Mouse (Mus musculus) neural tube, postnatal 0 days (tissue): ENCODE results near the gene Get4. TPM values are rescaled to one million over a fixed set of nuclear protein-coding genes. Genes with fewer than 3 reads are reported as not detected.

Source experiments
- polyA plus RNA-seq: library from polyadenylated mRNA; unstranded; fragments of >200 nt; fragmentation: Nextera tagmentation; extraction: Ambion mirVana; gene quantifications from 2 replicates; pipeline ENCODE4 v1.2.1, GENCODE M21; 2015

Get4 gene
- 131 and 137 TPM in 2 replicates for polyA plus RNA-seq

DNA sequence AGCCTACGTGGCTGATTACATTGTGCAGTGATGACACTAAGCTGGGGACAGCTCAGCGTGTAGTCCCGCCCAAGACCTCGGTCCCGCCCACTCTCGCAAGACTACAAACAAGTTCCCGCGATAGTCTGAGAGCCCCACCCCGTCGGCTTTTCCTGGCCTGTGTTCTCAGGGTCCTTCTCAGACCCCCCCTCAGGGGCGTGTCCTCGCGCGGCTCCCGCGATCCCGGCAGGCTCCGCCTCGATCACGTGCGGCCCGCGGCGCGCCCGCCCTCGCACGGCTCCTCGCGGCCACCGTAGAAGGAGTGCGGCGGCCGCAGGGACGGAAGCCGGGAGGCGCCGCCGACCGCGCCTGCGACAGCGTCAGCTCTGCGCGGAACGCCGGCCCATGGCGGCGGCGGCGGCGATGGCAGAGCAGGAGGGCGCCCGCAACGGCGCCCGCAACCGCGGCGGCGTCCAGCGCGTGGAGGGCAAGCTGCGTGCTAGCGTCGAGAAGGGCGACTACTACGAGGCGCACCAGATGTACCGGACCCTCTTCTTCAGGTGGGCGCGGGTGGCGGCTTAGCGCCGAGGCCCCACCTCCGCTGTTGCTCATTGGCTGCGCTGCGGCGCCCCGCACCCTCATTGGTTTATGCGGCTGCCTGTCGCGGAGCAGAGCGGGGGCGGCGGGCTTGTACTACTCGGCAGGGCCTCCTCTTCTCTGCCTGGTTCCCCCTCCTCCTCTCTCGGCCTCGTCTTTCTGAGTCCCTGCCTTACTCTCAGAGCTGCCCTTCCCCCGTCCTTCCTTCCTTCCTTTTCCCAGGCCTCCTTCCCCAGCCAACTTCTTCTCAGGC is at the start of gene Get4:
TSS of gene Get4 (plus strand) at position 244 of the 829 bp plus-strand sequence.

Other genes starting within 250 kb of the Get4 start
- 331 and 348 TPM in 2 replicates for gene Prkar1b, start 102.3 kb upstream of the Get4 start, polyA plus RNA-seq
- gene Dnaaf5, start 102.1 kb upstream of the Get4 start, polyA plus RNA-seq = 2.4 and 3.0 TPM in 2 replicates
- gene Sun1, start 51.7 kb upstream of the Get4 start, polyA plus RNA-seq = 31.2 and 34.3 TPM in 2 replicates
- 156 TPM in 2 replicates for gene Adap1, start 73.3 kb downstream of the Get4 start, polyA plus RNA-seq
- gene Cox19, start 99.1 kb downstream of the Get4 start, polyA plus RNA-seq = 77.9 and 87.1 TPM in 2 replicates
- gene Cyp2w1, start 100.3 kb downstream of the Get4 start, polyA plus RNA-seq = not detected in 2 replicates
- gene Gpr146, start 125.4 kb downstream of the Get4 start, polyA plus RNA-seq = 4.7 and 4.8 TPM in 2 replicates
- 0.31 and 0.49 TPM in 2 replicates for gene C130050O18Rik, start 153.0 kb downstream of the Get4 start, polyA plus RNA-seq
- 5.1 and 5.8 TPM in 2 replicates for gene Gper1, start 170.8 kb downstream of the Get4 start, polyA plus RNA-seq
- gene 3110082I17Rik, start 208.2 kb downstream of the Get4 start, polyA plus RNA-seq = 13.9 and 15.1 TPM in 2 replicates
- gene Zfand2a, start 232.2 kb downstream of the Get4 start, polyA plus RNA-seq = 20.5 and 25.2 TPM in 2 replicates